Mouse (Mus musculus) embryonic stem cell, embryonic (primary cell): ENCODE measurements around the gene Cog7.

Source experiments
- CTCF ChIA-PET, 4 experiments: fragments of 300-600 bp in 2 of 4; fragments of 350-600 bp in 2 of 4; sonication (Branson Sonifier 250); formaldehyde crosslinking; loops; one replicate each; lab custom pipeline; 2022; ENCODE audit warnings: inconsistent platforms in 2 of 4; lab: Charles Lee
- POLR2A ChIA-PET, 4 experiments: fragments of 300-600 bp in 2 of 4; fragments of 350-600 bp in 2 of 4; sonication (Branson Sonifier 250); formaldehyde crosslinking; loops; one replicate each; lab custom pipeline; 2022; ENCODE audit warnings: antibody characterized with exemption in 4 of 4, inconsistent platforms in 1 of 4; lab: Charles Lee

The Cog7 gene

GRCm38 (mm10) chr7:121981307-121981871 lies at the start of gene Cog7:
Gene Cog7 (minus strand): TSS chr7:121981711.
- ChIA-PET POLR2A (interaction anchor here (0.6 to 2.6 kb wide), 35 partner anchors 8 to 340 kb away, joined by 3 to 24 read pairs (median 3); partner anchors contain the start of genes Gga2 (in 3 of the 4), Dctn5 (in 1 of the 4), Ears2 (in 1 of the 4) and Palb2 (in 1 of the 4)), CTCF (interaction anchor here (0.6 to 2.1 kb wide), 5 partner anchors 17 to 270 kb away, joined by 3 to 8 read pairs (median 4); partner anchors contain the start of genes Ern2 (in 1 of the 4) and Gga2 (in 1 of the 4))

GRCm38 (mm10) chr7:122022131-122022530 lies 40.6 kb upstream of the Cog7 start:
- CTCF ChIA-PET = no interaction called here
- POLR2A ChIA-PET = interaction anchor here in 3 of 4 experiments (0.7 to 8.1 kb wide), 17 partner anchors 10 to 287 kb away, joined by 3 to 138 read pairs (median 24); partner anchors contain the start of genes Ears2 (in 2 of the 3), Ubfd1 (in 2 of the 3) and Scnn1g (in 1 of the 3)

GRCm38 (mm10) chr7:122020667-122021354 lies 39.3 kb upstream of the Cog7 start, which contains the start of gene Gga2:
Gene Gga2 (minus strand): TSS chr7:122021222.
- ChIA-PET CTCF (interaction anchor here (0.5 to 2.3 kb wide), 14 partner anchors 9 to 1390 kb away, joined by 3 to 13 read pairs (median 3); partner anchors contain the start of genes Scnn1g (in 2 of the 4) and Cog7 (in 1 of the 4)), POLR2A (interaction anchor here (0.6 to 8.1 kb wide), 100 partner anchors 8 to 1387 kb away, joined by 3 to 138 read pairs (median 5); partner anchors contain the start of genes Cog7 (in 3 of the 4), Ears2 (in 2 of the 4), Ubfd1 (in 2 of the 4) and Dctn5 (in 1 of the 4))

- CTCF ChIA-PET = interaction anchor here in 3 of 4 experiments (0.6 to 2.3 kb wide), 7 partner anchors 8 to 286 kb away, joined by 3 to 6 read pairs (median 3); partner anchors contain the start of genes Scnn1g (in 2 of the 3) and Cog7 (in 1 of the 3)
- POLR2A ChIA-PET = interaction anchor here in 3 of 4 experiments (0.6 to 8.1 kb wide), 60 partner anchors 8 to 611 kb away, joined by 3 to 138 read pairs (median 6); partner anchors contain the start of genes Cog7 (in 2 of the 3), Ears2 (in 2 of the 3), Ubfd1 (in 2 of the 3) and Dctn5 (in 1 of the 3)
These were observed 38.8 kb upstream of the Cog7 start for GRCm38 (mm10) chr7:122020273-122020666.

- ChIA-PET POLR2A (interaction anchor here in 3 of 4 experiments (0.5 to 8.1 kb wide), 41 partner anchors 8 to 1036 kb away, joined by 3 to 138 read pairs (median 5); partner anchors contain the start of genes Cog7 (in 3 of the 3), Ears2 (in 3 of the 3), Ubfd1 (in 3 of the 3) and Dctn5 (in 2 of the 3)), CTCF (interaction anchor here in 3 of 4 experiments (0.5 to 2.3 kb wide), 6 partner anchors 10 to 910 kb away, joined by 3 to 6 read pairs (median 3); partner anchors contain the start of gene Scnn1g (in 1 of the 3))
These were observed 37.5 kb upstream of the Cog7 start for GRCm38 (mm10) chr7:122018978-122019377.

- POLR2A ChIA-PET = interaction anchor here (0.6 to 8.1 kb wide), 35 partner anchors 9 to 1036 kb away, joined by 3 to 138 read pairs (median 5); partner anchors contain the start of genes Cog7 (in 3 of the 4), Dctn5 (in 2 of the 4), Ears2 (in 2 of the 4) and Palb2 (in 2 of the 4)
- CTCF ChIA-PET = interaction anchor here in 3 of 4 experiments (0.6 to 2.3 kb wide), 5 partner anchors 10 to 285 kb away, joined by 3 to 6 read pairs (median 3); partner anchors contain the start of gene Scnn1g (in 1 of the 3)
These were observed 36.7 kb upstream of the Cog7 start for GRCm38 (mm10) chr7:122018247-122018646.

- ChIA-PET POLR2A (interaction anchor here in 3 of 4 experiments (0.6 to 8.1 kb wide), 16 partner anchors 9 to 1166 kb away, joined by 3 to 138 read pairs (median 6); partner anchors contain the start of genes Ears2 (in 2 of the 3), Ubfd1 (in 2 of the 3) and Cog7 (in 1 of the 3)), CTCF (interaction anchor here in 2 of 4 experiments (1.3 to 1.6 kb wide), 4 partner anchors 16 to 281 kb away, joined by 3 to 5 read pairs (median 3); partner anchors contain the start of genes Ears2 (in 1 of the 2), Scnn1g (in 1 of the 2) and Ubfd1 (in 1 of the 2))
These were observed 34.2 kb upstream of the Cog7 start for GRCm38 (mm10) chr7:122015734-122016133.

GRCm38 (mm10) chr7:122015105-122015504 lies 33.6 kb upstream of the Cog7 start:
- ChIA-PET POLR2A (interaction anchor here in 2 of 4 experiments (1.0 to 8.1 kb wide), 16 partner anchors 8 to 52 kb away, joined by 3 to 138 read pairs (median 6); partner anchors contain the start of genes Ears2 (in 2 of the 2), Ubfd1 (in 2 of the 2) and Cog7 (in 1 of the 2)), CTCF (interaction anchor here in 2 of 4 experiments (1.3 to 1.6 kb wide), 4 partner anchors 15 to 281 kb away, joined by 3 to 5 read pairs (median 3); partner anchors contain the start of genes Ears2 (in 1 of the 2), Scnn1g (in 1 of the 2) and Ubfd1 (in 1 of the 2))

GRCm38 (mm10) chr7:122012949-122013348 lies 31.4 kb upstream of the Cog7 start:
- ChIA-PET CTCF (interaction anchor here in 1 of 4 experiments (1.2 kb wide), 1 partner anchor 279 kb away, joined by 4 read pairs; the partner anchor contains the start of gene Scnn1g), POLR2A (interaction anchor here in 3 of 4 experiments (0.6 to 3.1 kb wide), 15 partner anchors 7 to 54 kb away, joined by 3 to 24 read pairs (median 4); partner anchors contain the start of genes Gga2 (in 3 of the 3), Cog7 (in 1 of the 3), Ears2 (in 1 of the 3) and Ubfd1 (in 1 of the 3))

GRCm38 (mm10) chr7:122012370-122012769 lies 30.9 kb upstream of the Cog7 start:
- CTCF ChIA-PET = interaction anchor here in 1 of 4 experiments (1.1 to 1.2 kb wide), 2 partner anchors 8 to 278 kb away, joined by 3 to 4 read pairs; partner anchors contain the start of gene Scnn1g

GRCm38 (mm10) chr7:122000396-122000795 lies 18.9 kb upstream of the Cog7 start:
- ChIA-PET CTCF (interaction anchor here in 2 of 4 experiments (0.6 to 1.0 kb wide), 2 partner anchors 15 to 66 kb away, joined by 3 read pairs; no protein-coding TSS in a partner anchor), POLR2A (interaction anchor here in 3 of 4 experiments (0.6 to 3.7 kb wide), 11 partner anchors 7 to 69 kb away, joined by 3 to 17 read pairs (median 3); partner anchors contain the start of gene Cog7 (in 1 of the 3))

More at GRCm38 (mm10) chr7:122012370-122012769, 30.9 kb upstream of the Cog7 start:
- POLR2A ChIA-PET = interaction anchor here in 3 of 4 experiments (0.9 to 3.1 kb wide), 14 partner anchors 8 to 55 kb away, joined by 3 to 24 read pairs (median 5); partner anchors contain the start of genes Gga2 (in 3 of the 3), Cog7 (in 1 of the 3), Ears2 (in 1 of the 3) and Ubfd1 (in 1 of the 3)

- ChIA-PET POLR2A (interaction anchor here in 2 of 4 experiments (0.9 to 2.8 kb wide), 11 partner anchors 9 to 104 kb away, joined by 3 to 18 read pairs (median 3); partner anchors contain the start of genes Cog7 (in 1 of the 2) and Gga2 (in 1 of the 2)), CTCF (interaction anchor here in 1 of 4 experiments (0.7 kb wide), 1 partner anchor 20 kb away, joined by 3 read pairs; no protein-coding TSS in a partner anchor)
These were observed 14.4 kb upstream of the Cog7 start for GRCm38 (mm10) chr7:121995961-121996360.

- CTCF ChIA-PET = interaction anchor here (0.6 to 3.1 kb wide), 8 partner anchors 11 to 268 kb away, joined by 3 to 25 read pairs (median 4); partner anchors contain the start of genes Scnn1g (in 2 of the 4) and Usp31 (in 1 of the 4)
- POLR2A ChIA-PET = interaction anchor here in 3 of 4 experiments (0.7 to 1.7 kb wide), 5 partner anchors 12 to 263 kb away, joined by 3 to 4 read pairs (median 3); partner anchors contain the start of genes Gga2 (in 1 of the 3) and Scnn1g (in 1 of the 3)
These were observed 6.5 kb downstream of the Cog7 start for GRCm38 (mm10) chr7:121975031-121975430.

GRCm38 (mm10) chr7:121971698-121972097 lies 9.8 kb downstream of the Cog7 start:
- CTCF ChIA-PET = interaction anchor here in 2 of 4 experiments (1.1 to 1.2 kb wide), 2 partner anchors 29 to 237 kb away, joined by 3 read pairs; partner anchors contain the start of gene Scnn1g (in 1 of the 2)

GRCm38 (mm10) chr7:121970250-121970649 lies 11.3 kb downstream of the Cog7 start:
- ChIA-PET CTCF (interaction anchor here in 3 of 4 experiments (0.6 to 1.9 kb wide), 5 partner anchors 71 to 1554 kb away, joined by 3 to 6 read pairs (median 5); partner anchors contain the start of gene Scnn1g (in 2 of the 3)), POLR2A (interaction anchor here in 2 of 4 experiments (0.6 to 1.3 kb wide), 3 partner anchors 11 to 1126 kb away, joined by 3 to 4 read pairs (median 3); partner anchors contain the start of genes Cog7 (in 1 of the 2) and Gga2 (in 1 of the 2))

More at GRCm38 (mm10) chr7:121971698-121972097, 9.8 kb downstream of the Cog7 start:
- POLR2A ChIA-PET = interaction anchor here in 1 of 4 experiments (1.1 to 1.3 kb wide), 2 partner anchors 9 to 10 kb away, joined by 3 to 4 read pairs; partner anchors contain the start of gene Cog7
